Mouse (Mus musculus): ENCODE data around the gene Hs3st3b1.

GRCm38 (mm10) chr11:63948371-63948770 is 26.3 kb upstream of the Hs3st3b1 start:
- no peak for TF ChIP-seq CTCF (IDR thresholded peaks at IDR 0.05; ENCODE audit: borderline replicate concordance, control insufficient read depth, extremely low read depth, insufficient read depth, low read length, poor library complexity)
- TF ChIP-seq POLR2A (IDR thresholded peaks at IDR 0.05; ENCODE audit: control insufficient read depth, extremely low read depth, insufficient read depth, low read length, poor library complexity), result no peak
